Mouse (Mus musculus) intestine, embryonic 14.5 days (tissue): ENCODE measurements around the gene Poc1a. TPM values are rescaled to one million over a fixed set of nuclear protein-coding genes. Genes with fewer than 3 reads are reported as not detected.

Experiments used
- ATAC-seq: fragments of 200-750 bp; cut with Nextera tagmentation; replicated peaks from 2 replicates; pipeline ENCODE4 v1.8.0; 2017; ENCODE audit warnings: low read depth, moderate number of reproducible peaks, moderate TSS enrichment, moderate library complexity; ENCODE audit not compliant: low FRiP score, low TSS enrichment
- DNase-seq: peaks from one replicate; pipeline ENCODE4 v3.0.0-alpha.2; 2018; ENCODE audit warnings: low spot score
- H3K27ac ChIP-seq: fragments of 300-500 bp; sonication (generic); 2 replicates; pipeline ENCODE4 v1.5.1; 2014; ENCODE audit warnings: low read depth, mild to moderate bottlenecking, control low read depth
- H3K27me3 ChIP-seq: fragments of 300-500 bp; sonication (generic); replicated peaks from 2 replicates; pipeline ENCODE4 v1.6.1; 2014; ENCODE audit warnings: low read length, control low read depth; ENCODE audit not compliant: control insufficient read depth, insufficient read depth
- H3K36me3 ChIP-seq: fragments of 300-500 bp; sonication (generic); 2 replicates; pipeline ENCODE4 v1.6.1; 2014; ENCODE audit warnings: low read length, control low read depth; ENCODE audit not compliant: control insufficient read depth, insufficient read depth
- H3K4me1 ChIP-seq: fragments of 300-500 bp; sonication (generic); replicated peaks from 2 replicates; pipeline ENCODE4 v1.6.1; 2014; ENCODE audit warnings: low read length, control low read depth, mixed read lengths; ENCODE audit not compliant: control insufficient read depth, insufficient read depth
- H3K4me2 ChIP-seq: fragments of 300-500 bp; sonication (generic); 2 replicates; pipeline ENCODE4 v1.6.1; 2014; ENCODE audit warnings: low read length
- H3K4me3 ChIP-seq: fragments of 300-500 bp; sonication (generic); 2 replicates; pipeline ENCODE4 v1.5.1; 2014; ENCODE audit warnings: low read depth, low read length, control low read depth, mixed read lengths
- H3K9ac ChIP-seq: fragments of 300-500 bp; sonication (generic); 2 replicates; pipeline ENCODE4 v1.6.1; 2014; ENCODE audit warnings: mild to moderate bottlenecking, low read length
- H3K9me3 ChIP-seq: fragments of 300-500 bp; sonication (generic); 2 replicates; pipeline ENCODE4 v1.6.1; 2016; ENCODE audit warnings: low read length, control low read depth; ENCODE audit not compliant: control insufficient read depth
- WGBS: fragments of 180-500 bp; shearing (Covaris S2); extraction: QIAGEN DNeasy Blood & Tissue Kit; methylation state at CpG from one replicate; pipeline ENCODE4 v1.1.7; 2014; 5-methylcytosine and 5-hydroxymethylcytosine counted together
- polyA plus RNA-seq: library from polyadenylated mRNA; unstranded; fragments of >200 nt; fragmentation: Nextera tagmentation; extraction: Ambion mirVana; gene quantifications from 2 replicates; pipeline ENCODE4 v1.2.1, GENCODE M21; 2014

Gene Poc1a
- polyA plus RNA-seq, 1 experiment from 2014 or later: 29.1 TPM

GRCm38 (mm10) chr9:106268421-106268820 lies 12.4 kb upstream of the Poc1a start:
- ATAC-seq (no peak), DNase-seq (no peak)
- no peaks in the 10 kb centered on the region for H3K27me3 ChIP-seq
- 0 out of 2 replicates have a peak overlapping the region, but pooled peaks have one; percentile 23 for H3K27ac ChIP-seq
- H3K4me1 ChIP-seq: peaks cover 21% of the 10 kb centered on the region
- no peak overlapping the region for H3K9ac ChIP-seq
- H3K36me3 ChIP-seq: no peaks in the 10 kb centered on the region
- WGBS: 33% methylated on average over 4 of the region's 4 CpGs
- no peak overlapping the region for H3K4me2 ChIP-seq
- no peak overlapping the region for H3K4me3 ChIP-seq
- H3K9me3 ChIP-seq: no peaks in the 10 kb centered on the region

GRCm38 (mm10) chr9:106269076-106269788 lies 11.6 kb upstream of the Poc1a start:
- no peaks in the 10 kb centered on the region for H3K36me3 ChIP-seq

GRCm38 (mm10) chr9:106269879-106270278 lies 11.0 kb upstream of the Poc1a start:
- no peak overlapping the region for H3K4me3 ChIP-seq
- no peaks in the 10 kb centered on the region for H3K9me3 ChIP-seq
- no peaks in the 10 kb centered on the region for H3K36me3 ChIP-seq
- DNase-seq: no peak
- peaks cover 21% of the 10 kb centered on the region for H3K4me1 ChIP-seq
- H3K9ac ChIP-seq: no peak overlapping the region
- no peaks in the 10 kb centered on the region for H3K27me3 ChIP-seq
- peak; percentile 71 for ATAC-seq
- WGBS: 8% methylated on average over 2 of the region's 2 CpGs
- H3K4me2 ChIP-seq: no peak overlapping the region
- H3K27ac ChIP-seq: 0 out of 2 replicates have a peak overlapping the region, but pooled peaks have one; percentile 5

More at GRCm38 (mm10) chr9:106269076-106269788, 11.6 kb upstream of the Poc1a start:
- H3K4me3 ChIP-seq: no peak overlapping the region
- no peak overlapping the region for H3K4me2 ChIP-seq
- H3K4me1 ChIP-seq: peaks cover 21% of the 10 kb centered on the region
- WGBS: 43% methylated on average over 9 of the region's 9 CpGs
- no peaks in the 10 kb centered on the region for H3K27me3 ChIP-seq
- H3K9me3 ChIP-seq: no peaks in the 10 kb centered on the region
- no peak for DNase-seq
- H3K27ac ChIP-seq: peak overlapping the region; percentile 5; the same call in 1 of the 2 replicates
- ATAC-seq: 0 out of 2 replicates have a peak, but pooled peaks have one; percentile 11
- H3K9ac ChIP-seq: no peak overlapping the region

GRCm38 (mm10) chr9:106270656-106271055 lies 10.2 kb upstream of the Poc1a start:
- Histone ChIP-seq H3K9ac (no peak overlapping the region), H3K4me1 (peaks cover 21% of the 10 kb centered on the region), H3K27ac (no peak overlapping the region), H3K27me3 (no peaks in the 10 kb centered on the region), H3K4me3 (no peak overlapping the region), H3K4me2 (no peak overlapping the region), H3K36me3 (no peaks in the 10 kb centered on the region), H3K9me3 (no peaks in the 10 kb centered on the region)
- 64% methylated on average over 4 of the region's 4 CpGs for WGBS
- DNase-seq (no peak), ATAC-seq (no peak)

- 95% methylated on average over 1 of the region's 1 CpGs for WGBS
- H3K4me3 ChIP-seq: no peak overlapping the region
- H3K9me3 ChIP-seq: no peaks in the 10 kb centered on the region
- no peak overlapping the region for H3K27ac ChIP-seq
- peaks cover 21% of the 10 kb centered on the region for H3K4me1 ChIP-seq
- H3K36me3 ChIP-seq: no peaks in the 10 kb centered on the region
- H3K4me2 ChIP-seq: no peak overlapping the region
- H3K9ac ChIP-seq: no peak overlapping the region
- DNase-seq: no peak
- no peaks in the 10 kb centered on the region for H3K27me3 ChIP-seq
- no peak for ATAC-seq
Observed at GRCm38 (mm10) chr9:106272288-106272687, 8.6 kb upstream of the Poc1a start.

- 89% methylated on average over 12 of the region's 12 CpGs for WGBS
- Histone ChIP-seq H3K27ac (no peak overlapping the region), H3K36me3 (no peaks in the 10 kb centered on the region), H3K4me3 (no peak overlapping the region), H3K9ac (no peak overlapping the region), H3K9me3 (no peaks in the 10 kb centered on the region), H3K27me3 (no peaks in the 10 kb centered on the region), H3K4me2 (no peak overlapping the region), H3K4me1 (peaks cover 17% of the 10 kb centered on the region)
- DNase-seq (no peak), ATAC-seq (no peak)
Observed at GRCm38 (mm10) chr9:106273276-106273675, 7.6 kb upstream of the Poc1a start.

- Histone ChIP-seq H3K9me3 (no peaks in the 10 kb centered on the region), H3K27me3 (no peaks in the 10 kb centered on the region), H3K36me3 (no peaks in the 10 kb centered on the region), H3K4me2 (no peak overlapping the region), H3K4me1 (peaks cover 12% of the 10 kb centered on the region), H3K4me3 (no peak overlapping the region), H3K9ac (no peak overlapping the region), H3K27ac (no peak overlapping the region)
- 55% methylated on average over 4 of the region's 4 CpGs for WGBS
- ATAC-seq: no peak
- DNase-seq: no peak
Observed at GRCm38 (mm10) chr9:106273791-106274190, 7.1 kb upstream of the Poc1a start.

GRCm38 (mm10) chr9:106274652-106275180 lies 6.1 kb upstream of the Poc1a start:
- no peaks in the 10 kb centered on the region for H3K9me3 ChIP-seq
- no peaks in the 10 kb centered on the region for H3K27me3 ChIP-seq
- no peak overlapping the region for H3K9ac ChIP-seq
- H3K4me3 ChIP-seq: no peak overlapping the region
- no peak overlapping the region for H3K4me2 ChIP-seq
- ATAC-seq: no peak
- no peaks in the 10 kb centered on the region for H3K36me3 ChIP-seq
- WGBS: 82% methylated on average over 8 of the region's 8 CpGs
- H3K4me1 ChIP-seq: peaks cover 6% of the 10 kb centered on the region
- DNase-seq: no peak
- H3K27ac ChIP-seq: no peak overlapping the region

GRCm38 (mm10) chr9:106275806-106276205 lies 5.1 kb upstream of the Poc1a start:
- Histone ChIP-seq H3K4me1 (peaks cover 4% of the 10 kb centered on the region; the same call in 1 of the 2 replicates), H3K4me2 (no peak overlapping the region), H3K9me3 (no peaks in the 10 kb centered on the region), H3K27me3 (no peaks in the 10 kb centered on the region), H3K27ac (no peak overlapping the region), H3K4me3 (no peak overlapping the region), H3K36me3 (no peaks in the 10 kb centered on the region), H3K9ac (no peak overlapping the region)
- WGBS: 63% methylated on average over 1 of the region's 1 CpGs
- DNase-seq (no peak), ATAC-seq (no peak)
